Mouse (Mus musculus) midbrain, embryonic 16.5 days (tissue): ENCODE data around the gene Gk5. TPM values are rescaled to one million over a fixed set of nuclear protein-coding genes. Genes with fewer than 3 reads are reported as not detected.

Experiments used
- ATAC-seq: fragments of 200-750 bp; cut with Nextera tagmentation; 2 replicates; pipeline ENCODE4 v1.8.0; 2017; ENCODE audit warnings: moderate TSS enrichment
- H3K27ac ChIP-seq: fragments of 300-500 bp; sonication (generic); 2 replicates; pipeline ENCODE4 v1.5.1; 2014; ENCODE audit warnings: mild to moderate bottlenecking, low read length, mixed read lengths
- H3K27me3 ChIP-seq: fragments of 300-500 bp; sonication (generic); 2 replicates; pipeline ENCODE4 v1.6.1; 2014; ENCODE audit warnings: low read depth, low read length, mixed read lengths; ENCODE audit not compliant: control insufficient read depth, insufficient read depth
- H3K36me3 ChIP-seq: fragments of 300-500 bp; sonication (generic); 2 replicates; pipeline ENCODE4 v1.6.1; 2014; ENCODE audit warnings: mild to moderate bottlenecking, low read length, moderate library complexity, mixed read lengths; ENCODE audit not compliant: control insufficient read depth, insufficient read depth
- H3K4me1 ChIP-seq: fragments of 300-500 bp; sonication (generic); 2 replicates; pipeline ENCODE4 v1.6.1; 2014; ENCODE audit warnings: mild to moderate bottlenecking, low read length, mixed read lengths; ENCODE audit not compliant: control insufficient read depth, insufficient read depth
- H3K4me2 ChIP-seq: fragments of 300-500 bp; sonication (generic); 2 replicates; pipeline ENCODE4 v1.6.1; 2014; ENCODE audit warnings: mild to moderate bottlenecking, low read length, mixed read lengths
- H3K4me3 ChIP-seq: fragments of 300-500 bp; sonication (generic); 2 replicates; pipeline ENCODE4 v1.5.1; 2014; ENCODE audit warnings: low read depth, mild to moderate bottlenecking, low read length, moderate library complexity, mixed read lengths
- H3K9ac ChIP-seq: fragments of 300-500 bp; sonication (generic); 2 replicates; pipeline ENCODE4 v1.6.1; 2014; ENCODE audit warnings: low read depth, low read length, mixed read lengths
- H3K9me3 ChIP-seq: fragments of 300-500 bp; sonication (generic); replicated peaks from 2 replicates; pipeline ENCODE4 v1.6.1; 2014; ENCODE audit warnings: mild to moderate bottlenecking, low read length, mixed read lengths; ENCODE audit not compliant: control insufficient read depth, poor library complexity, severe bottlenecking
- WGBS: fragments of 180-500 bp; shearing (Covaris S2); extraction: QIAGEN DNeasy Blood & Tissue Kit; methylation state at CpG from one replicate; pipeline ENCODE4 v1.1.7; 2014; 5-methylcytosine and 5-hydroxymethylcytosine counted together
- polyA plus RNA-seq: library from polyadenylated mRNA; unstranded; fragments of >200 nt; fragmentation: Nextera tagmentation; extraction: Ambion mirVana; gene quantifications from 2 replicates; pipeline ENCODE4 v1.2.1, GENCODE M21; 2015

Gk5 gene
- polyA plus RNA-seq, 1 experiment from 2014 or later, result 2.9 TPM

- 83% methylated on average over 2 of the region's 2 CpGs for WGBS
- Histone ChIP-seq H3K4me3 (no peak overlapping the region), H3K27me3 (no peaks in the 10 kb centered on the region), H3K4me1 (no peaks in the 10 kb centered on the region), H3K36me3 (no peaks in the 10 kb centered on the region), H3K9me3 (no peaks in the 10 kb centered on the region), H3K9ac (no peak overlapping the region), H3K27ac (no peak overlapping the region), H3K4me2 (no peak overlapping the region)
- ATAC-seq, result no peak
These were observed 104.1 kb downstream of the Gk5 start for GRCm38 (mm10) chr9:96223302-96223701.

- no peaks in the 10 kb centered on the region for H3K4me1 ChIP-seq
These were observed 109.1 kb downstream of the Gk5 start for GRCm38 (mm10) chr9:96228285-96228684.

DNA sequence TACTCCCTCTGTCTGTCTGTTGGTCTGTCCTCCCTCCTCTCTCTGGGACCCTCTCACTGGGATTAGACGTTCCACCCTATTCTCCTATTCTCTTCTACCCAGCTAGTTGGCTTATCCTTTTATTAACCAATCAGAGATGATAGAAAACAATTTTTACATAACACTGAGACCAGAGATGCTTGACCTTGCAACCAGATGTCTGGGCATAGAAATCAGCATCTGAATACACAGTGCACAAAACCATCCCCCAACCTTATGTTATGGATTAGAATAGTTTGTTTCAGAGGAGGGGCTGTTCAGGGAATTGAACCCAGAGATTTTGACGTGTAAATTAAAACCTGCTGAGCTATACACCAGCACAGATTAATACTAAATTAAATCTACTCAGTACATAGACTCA is 111.1 kb downstream of the Gk5 start:
- no peaks in the 10 kb centered on the region for H3K9me3 ChIP-seq
- no peak overlapping the region for H3K4me2 ChIP-seq
- ATAC-seq, result no peak
- no peaks in the 10 kb centered on the region for H3K4me1 ChIP-seq
- no peak overlapping the region for H3K9ac ChIP-seq
- H3K36me3 ChIP-seq, result no peaks in the 10 kb centered on the region
- H3K27ac ChIP-seq, result no peak overlapping the region
- no peak overlapping the region for H3K4me3 ChIP-seq
- no peaks in the 10 kb centered on the region for H3K27me3 ChIP-seq
- 20% methylated on average over 2 of the region's 2 CpGs for WGBS

More at GRCm38 (mm10) chr9:96228285-96228684, 109.1 kb downstream of the Gk5 start:
- Histone ChIP-seq H3K27me3 (no peaks in the 10 kb centered on the region), H3K9ac (no peak overlapping the region), H3K4me3 (no peak overlapping the region), H3K9me3 (no peaks in the 10 kb centered on the region), H3K36me3 (no peaks in the 10 kb centered on the region), H3K4me2 (no peak overlapping the region), H3K27ac (no peak overlapping the region)
- ATAC-seq, result no peak

Other genes with a start within 250 kb of the Gk5 start
- 14.4 and 18.4 TPM in 2 replicates for gene Xrn1, start 164.6 kb upstream of the Gk5 start, polyA plus RNA-seq
- 16.0 and 22.3 TPM in 2 replicates for gene Tfdp2, start 76.9 kb downstream of the Gk5 start, polyA plus RNA-seq
- gene Atp1b3, start 245.1 kb downstream of the Gk5 start, polyA plus RNA-seq, result 176 and 181 TPM in 2 replicates